Mouse (Mus musculus): ENCODE data around the gene Vps37b. TPM values are rescaled to one million over a fixed set of nuclear protein-coding genes. Genes with fewer than 3 reads are reported as not detected.

Gene Vps37b
- polyA plus RNA-seq, 1 experiment, result 22.6 TPM

DNA sequence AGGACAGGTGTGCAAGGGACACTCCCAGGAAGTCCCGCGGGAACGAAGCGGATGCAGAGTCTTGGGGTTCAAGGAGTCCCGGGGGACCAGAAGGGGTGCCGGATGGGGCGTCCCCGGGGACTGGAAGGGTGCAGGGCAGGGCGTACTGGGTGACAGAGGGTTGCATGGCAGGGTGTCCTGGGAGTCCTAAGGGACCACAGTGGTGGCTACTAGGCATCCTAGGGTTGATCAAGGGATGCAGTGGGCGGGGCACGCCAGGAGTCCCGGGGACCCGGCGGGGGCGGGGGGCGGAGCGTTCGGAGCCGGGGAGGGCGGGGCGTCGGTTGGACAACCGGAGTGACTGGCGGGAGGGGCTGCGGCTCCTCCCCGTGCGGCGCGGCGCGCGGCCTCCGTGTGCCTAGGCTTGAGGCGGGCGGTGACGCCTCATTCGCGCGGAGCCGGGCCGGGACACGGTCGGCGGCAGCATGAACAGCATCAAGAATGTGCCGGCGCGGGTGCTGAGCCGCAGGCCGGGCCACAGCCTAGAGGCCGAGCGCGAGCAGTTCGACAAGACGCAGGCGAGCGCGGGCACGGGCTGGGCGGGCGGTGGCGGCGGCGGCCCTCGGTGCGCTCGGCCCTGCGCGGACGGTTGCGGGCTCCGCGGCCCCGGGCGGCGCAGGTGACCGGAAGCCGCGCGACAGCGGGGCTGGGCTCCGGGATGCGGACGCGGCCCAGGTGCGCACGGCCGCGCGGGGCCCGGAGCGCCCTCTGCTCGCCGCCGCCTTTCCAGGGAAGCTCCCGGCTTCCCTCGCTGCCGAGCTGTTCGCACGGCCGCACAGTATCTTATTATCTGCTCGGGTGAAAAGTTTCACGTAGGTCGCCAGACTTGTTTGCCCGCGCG is 58.5 kb downstream of the Vps37b start, which contains the start of gene Hip1r:
Hip1r (plus strand) TSS at position 330 of the 880 bp plus-strand sequence.
- 1% methylated on average over 89 of the region's 106 CpGs for WGBS
- H3K27me3 ChIP-seq (replicated peaks; ENCODE audit: control insufficient read depth, insufficient read depth, low read length), result no peaks in the 10 kb centered on the region

DNA sequence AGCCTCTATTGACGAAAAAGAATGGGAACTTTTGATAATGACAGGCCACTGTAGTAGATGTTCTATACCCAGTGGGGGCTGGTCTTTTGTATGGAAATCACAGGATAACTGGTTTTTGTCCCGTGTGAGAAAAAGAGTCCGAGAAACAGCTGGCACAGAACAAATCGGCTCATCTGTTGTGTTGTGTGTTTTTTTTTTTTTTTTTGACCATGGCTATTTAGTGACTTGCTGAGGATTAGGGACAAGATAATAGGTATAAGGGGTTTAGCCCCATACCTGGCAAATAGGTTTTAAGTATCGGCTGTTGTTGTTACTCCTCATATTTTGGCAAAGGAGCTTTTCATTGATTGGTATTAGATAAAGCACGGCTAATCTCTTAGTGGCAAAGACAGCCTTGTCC is 59.6 kb downstream of the Vps37b start:
- peaks cover 33% of the 10 kb centered on the region for H3K4me1 ChIP-seq (ENCODE audit: control insufficient read depth, insufficient read depth, low read length)
- WGBS, result 78% methylated on average over 6 of the region's 6 CpGs
- TF ChIP-seq POLR2A (IDR thresholded peaks at IDR 0.05; ENCODE audit: low read depth, low read length), result no peak
- no peak for TF ChIP-seq CTCF (conservative IDR thresholded peaks at IDR 0.05; ENCODE audit: insufficient read depth, insufficient read length, low read depth, low read length)
- no peak overlapping the region for H3K27ac ChIP-seq (ENCODE audit: insufficient read depth, low read depth, low read length)
- H3K36me3 ChIP-seq (ENCODE audit: control insufficient read depth, insufficient read depth, low read length), result no peaks in the 10 kb centered on the region
- DNase-seq, result no peak
- H3K27me3 ChIP-seq (replicated peaks; ENCODE audit: control insufficient read depth, insufficient read depth, low read length), result no peaks in the 10 kb centered on the region
- no peak overlapping the region for H3K4me3 ChIP-seq (ENCODE audit: insufficient read depth, low read depth, low read length)

More for the DNA sequence above, 58.5 kb downstream of the Vps37b start, which contains the start of gene Hip1r:
- H3K4me1 ChIP-seq (ENCODE audit: control insufficient read depth, insufficient read depth, low read length), result peaks cover 35% of the 10 kb centered on the region
- H3K36me3 ChIP-seq (ENCODE audit: control insufficient read depth, insufficient read depth, low read length), result no peaks in the 10 kb centered on the region
- TF ChIP-seq POLR2A (IDR thresholded peaks at IDR 0.05; ENCODE audit: low read depth, low read length) (peak; percentile 73), CTCF (conservative IDR thresholded peaks at IDR 0.05; ENCODE audit: insufficient read depth, insufficient read length, low read depth, low read length) (no peak)
- peak within 1 kb of the TSS; percentile 70 for H3K4me3 ChIP-seq (ENCODE audit: insufficient read depth, low read depth, low read length)
- DNase-seq, result peak; percentile 93
- peak within 1 kb of the TSS; percentile 79 for H3K27ac ChIP-seq (ENCODE audit: insufficient read depth, low read depth, low read length)

DNA sequence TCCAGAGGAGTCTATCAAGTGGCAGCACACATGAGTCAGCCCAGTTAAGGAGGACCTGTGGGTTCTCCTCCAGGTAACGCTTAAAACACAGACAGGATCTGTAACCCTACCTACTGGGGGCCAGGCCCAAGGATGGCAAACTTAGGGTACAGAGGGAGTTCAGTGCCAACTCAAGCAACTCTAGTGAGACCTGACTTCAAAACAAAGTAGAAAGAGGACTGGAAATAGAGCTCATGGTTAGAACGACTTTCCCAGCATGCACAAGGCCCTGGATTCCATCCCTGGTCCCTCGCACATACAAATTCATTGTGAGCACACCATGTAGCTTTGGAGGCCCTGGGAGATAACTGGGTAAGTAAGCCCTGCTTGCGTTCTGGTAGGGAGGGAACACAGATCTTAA is 61.5 kb downstream of the Vps37b start:
- H3K27me3 ChIP-seq (replicated peaks; ENCODE audit: control insufficient read depth, insufficient read depth, low read length), result no peaks in the 10 kb centered on the region
- H3K27ac ChIP-seq (ENCODE audit: insufficient read depth, low read depth, low read length), result no peak overlapping the region
- no peaks in the 10 kb centered on the region for H3K36me3 ChIP-seq (ENCODE audit: control insufficient read depth, insufficient read depth, low read length)
- 92% methylated on average over 4 of the region's 4 CpGs for WGBS
- H3K4me3 ChIP-seq (ENCODE audit: insufficient read depth, low read depth, low read length), result no peak overlapping the region
- DNase-seq, result no peak
- H3K4me1 ChIP-seq (ENCODE audit: control insufficient read depth, insufficient read depth, low read length), result peaks cover 17% of the 10 kb centered on the region; the same call in 1 of the 2 replicates
- no peak for TF ChIP-seq CTCF (conservative IDR thresholded peaks at IDR 0.05; ENCODE audit: insufficient read depth, insufficient read length, low read depth, low read length)
- no peak for TF ChIP-seq POLR2A (IDR thresholded peaks at IDR 0.05; ENCODE audit: low read depth, low read length)

DNA sequence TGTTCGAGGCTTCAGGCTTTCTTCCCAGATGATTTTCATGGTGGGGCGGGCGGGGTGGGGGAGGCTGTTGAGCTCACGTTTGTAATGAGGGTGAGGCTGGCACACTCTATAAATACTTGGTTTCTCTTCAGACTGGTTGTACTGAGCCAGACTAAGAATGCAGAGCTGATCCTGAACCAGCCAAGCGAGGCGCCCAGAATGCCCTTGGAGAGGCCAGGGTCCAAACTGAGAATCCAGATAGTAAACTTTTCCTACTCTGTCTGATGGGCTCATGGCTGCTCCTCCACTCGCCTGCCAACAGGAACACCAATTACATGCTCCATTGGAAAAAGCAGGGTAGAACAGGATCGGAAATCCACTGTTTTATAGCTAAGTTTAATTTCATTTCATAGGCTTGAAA is 62.9 kb downstream of the Vps37b start:
- peak; percentile 86 for DNase-seq
- Histone ChIP-seq H3K27ac (ENCODE audit: insufficient read depth, low read depth, low read length) (no peak overlapping the region; the same call in 1 of the 2 replicates), H3K36me3 (ENCODE audit: control insufficient read depth, insufficient read depth, low read length) (no peaks in the 10 kb centered on the region), H3K4me1 (ENCODE audit: control insufficient read depth, insufficient read depth, low read length) (peaks cover 6% of the 10 kb centered on the region; the same call in 1 of the 2 replicates), H3K4me3 (ENCODE audit: insufficient read depth, low read depth, low read length) (no peak overlapping the region), H3K27me3 (replicated peaks; ENCODE audit: control insufficient read depth, insufficient read depth, low read length) (no peaks in the 10 kb centered on the region)
- WGBS, result 46% methylated on average over 8 of the region's 8 CpGs
- TF ChIP-seq CTCF (conservative IDR thresholded peaks at IDR 0.05; ENCODE audit: insufficient read depth, insufficient read length, low read depth, low read length), result no peak
- no peak for TF ChIP-seq POLR2A (IDR thresholded peaks at IDR 0.05; ENCODE audit: low read depth, low read length)

DNA sequence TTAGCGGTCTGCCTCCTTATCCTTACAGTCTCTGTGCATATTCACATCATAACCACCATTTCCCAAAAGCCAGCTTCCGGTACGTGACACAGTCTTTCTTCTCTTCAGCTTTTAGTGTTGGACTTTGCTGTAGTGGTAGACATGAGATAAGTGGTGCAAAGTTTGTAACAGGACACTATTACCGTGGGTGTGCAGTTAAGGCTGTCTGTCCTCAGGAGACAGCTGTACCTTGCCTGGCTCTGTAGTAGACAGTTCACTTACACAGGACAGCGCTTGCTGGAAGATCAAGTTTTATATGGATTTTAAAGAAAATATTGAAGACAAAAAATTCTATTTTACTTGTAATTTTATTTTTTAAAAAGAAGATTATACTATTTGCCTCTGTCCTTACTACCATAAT is 63.6 kb downstream of the Vps37b start:
- H3K36me3 ChIP-seq (ENCODE audit: control insufficient read depth, insufficient read depth, low read length), result no peaks in the 10 kb centered on the region
- no peaks in the 10 kb centered on the region for H3K27me3 ChIP-seq (replicated peaks; ENCODE audit: control insufficient read depth, insufficient read depth, low read length)
- no peak for DNase-seq
- TF ChIP-seq POLR2A (IDR thresholded peaks at IDR 0.05; ENCODE audit: low read depth, low read length), result no peak
- TF ChIP-seq CTCF (conservative IDR thresholded peaks at IDR 0.05; ENCODE audit: insufficient read depth, insufficient read length, low read depth, low read length), result no peak
- H3K27ac ChIP-seq (ENCODE audit: insufficient read depth, low read depth, low read length), result no peak overlapping the region
- 84% methylated on average over 5 of the region's 5 CpGs for WGBS
- H3K4me1 ChIP-seq (ENCODE audit: control insufficient read depth, insufficient read depth, low read length), result peaks cover 6% of the 10 kb centered on the region; the same call in 1 of the 2 replicates
- no peak overlapping the region for H3K4me3 ChIP-seq (ENCODE audit: insufficient read depth, low read depth, low read length)

DNA sequence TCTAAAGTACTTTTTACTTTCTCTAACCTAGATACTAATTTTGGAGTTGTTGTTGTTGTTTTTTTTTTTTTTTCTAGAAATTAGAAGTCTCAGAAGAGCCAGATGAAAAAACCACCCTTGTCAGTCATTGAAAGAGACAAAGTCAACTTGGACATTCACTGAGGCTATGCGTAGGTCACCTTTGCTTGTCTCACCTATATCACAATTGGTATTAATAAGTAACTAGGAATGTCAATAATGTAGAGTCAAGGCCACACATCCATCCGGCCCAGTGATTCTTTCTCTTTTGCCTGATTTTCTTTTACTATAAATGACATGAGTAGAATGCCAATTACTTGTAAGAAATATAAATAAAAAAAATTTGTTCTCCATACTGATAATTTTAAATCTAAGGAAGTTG is 65.3 kb downstream of the Vps37b start:
- WGBS, result 88% methylated on average over 2 of the region's 2 CpGs

DNA sequence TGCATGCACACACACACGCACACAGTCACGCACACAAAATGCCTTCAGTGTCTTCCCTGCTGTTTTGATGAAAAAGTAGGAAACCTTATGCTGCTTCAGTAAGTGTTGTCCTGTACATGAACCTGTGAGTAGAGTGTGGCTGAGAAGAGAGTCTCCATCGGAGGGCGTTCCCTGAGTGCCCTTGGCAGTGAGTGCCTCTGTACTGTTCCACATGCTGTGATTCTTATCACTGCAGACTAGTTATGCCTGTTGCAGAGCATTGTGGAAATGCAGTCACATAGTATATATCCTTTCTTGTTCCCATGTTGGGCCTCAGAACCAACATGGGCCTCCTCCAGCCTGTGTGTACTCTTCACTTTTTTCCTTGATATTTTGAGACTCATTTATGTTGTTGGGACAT is 67.9 kb downstream of the Vps37b start:
- no peak overlapping the region for H3K4me3 ChIP-seq (ENCODE audit: insufficient read depth, low read depth, low read length)
- no peaks in the 10 kb centered on the region for H3K27me3 ChIP-seq (replicated peaks; ENCODE audit: control insufficient read depth, insufficient read depth, low read length)
- no peak overlapping the region for H3K27ac ChIP-seq (ENCODE audit: insufficient read depth, low read depth, low read length)
- TF ChIP-seq POLR2A (IDR thresholded peaks at IDR 0.05; ENCODE audit: low read depth, low read length) (no peak), CTCF (conservative IDR thresholded peaks at IDR 0.05; ENCODE audit: insufficient read depth, insufficient read length, low read depth, low read length) (no peak)
- 90% methylated on average over 4 of the region's 4 CpGs for WGBS
- no peaks in the 10 kb centered on the region for H3K36me3 ChIP-seq (ENCODE audit: control insufficient read depth, insufficient read depth, low read length)
- no peak for DNase-seq
- peaks cover 6% of the 10 kb centered on the region; the same call in 1 of the 2 replicates for H3K4me1 ChIP-seq (ENCODE audit: control insufficient read depth, insufficient read depth, low read length)

More for the DNA sequence above, 65.3 kb downstream of the Vps37b start:
- TF ChIP-seq CTCF (conservative IDR thresholded peaks at IDR 0.05; ENCODE audit: insufficient read depth, insufficient read length, low read depth, low read length) (no peak), POLR2A (IDR thresholded peaks at IDR 0.05; ENCODE audit: low read depth, low read length) (no peak)
- Histone ChIP-seq H3K27me3 (replicated peaks; ENCODE audit: control insufficient read depth, insufficient read depth, low read length) (no peaks in the 10 kb centered on the region), H3K4me1 (ENCODE audit: control insufficient read depth, insufficient read depth, low read length) (peaks cover 6% of the 10 kb centered on the region; the same call in 1 of the 2 replicates), H3K4me3 (ENCODE audit: insufficient read depth, low read depth, low read length) (no peak overlapping the region), H3K36me3 (ENCODE audit: control insufficient read depth, insufficient read depth, low read length) (no peaks in the 10 kb centered on the region), H3K27ac (ENCODE audit: insufficient read depth, low read depth, low read length) (no peak overlapping the region)
- DNase-seq, result no peak

Measured in kidney, adult 2 months (tissue).